Mouse (Mus musculus): ENCODE results near the gene Akip1. TPM values are rescaled to one million over a fixed set of nuclear protein-coding genes. Genes with fewer than 3 reads are reported as not detected.

Gene Akip1
- polyA plus RNA-seq, 1 experiment from 2014 or later = 30.9 TPM

DNA sequence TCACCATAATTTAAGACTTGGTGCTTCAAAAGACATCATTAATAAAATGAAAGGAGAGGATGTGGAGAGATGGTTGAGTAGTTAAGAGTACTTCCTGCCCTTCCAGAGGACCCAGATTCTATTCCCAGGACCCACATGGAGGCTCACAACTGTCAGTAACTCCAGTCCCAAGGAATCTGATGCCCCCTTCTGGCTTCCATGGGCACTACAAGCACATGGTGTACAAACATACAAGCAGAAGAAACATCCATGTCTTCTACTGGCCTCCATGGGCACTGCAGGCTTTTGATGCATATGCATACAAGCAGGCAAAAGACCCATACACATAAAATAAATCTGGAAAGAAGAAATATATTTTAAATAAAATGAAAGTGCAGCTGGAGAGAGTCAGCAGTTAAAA, 3.3 kb upstream of the Akip1 start:
- peaks cover 4% of the 10 kb centered on the region for H3K4me1 ChIP-seq (replicated peaks; ENCODE audit: control insufficient read depth, insufficient read depth, low read length)

DNA sequence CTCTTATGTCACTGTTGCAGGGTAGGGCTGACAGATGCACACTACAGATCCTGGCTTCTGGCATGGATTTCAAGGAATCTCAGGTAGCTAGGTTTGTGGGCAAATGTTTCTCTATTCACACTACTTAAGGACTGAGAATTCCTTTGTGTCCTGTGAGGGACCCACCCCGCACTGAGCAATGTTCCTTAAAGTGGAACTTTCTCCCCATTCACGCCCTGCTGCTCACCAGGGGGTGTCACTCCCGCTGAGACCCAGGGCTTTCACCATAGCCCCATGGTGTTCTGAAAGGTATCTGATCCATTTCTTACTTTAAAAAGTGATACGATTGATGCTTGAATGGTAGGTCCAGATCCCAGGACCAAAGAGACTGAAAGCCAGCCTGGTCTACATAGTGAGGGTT, 769 bp upstream of the Akip1 start:
- H3K4me2 ChIP-seq (ENCODE audit: low read length) = peak overlapping the region; percentile 76
- no peaks in the 10 kb centered on the region for H3K9me3 ChIP-seq (ENCODE audit: control insufficient read depth, low read length)
- no peaks in the 10 kb centered on the region; the same call in 1 of the 2 replicates for H3K27me3 ChIP-seq (replicated peaks; ENCODE audit: control insufficient read depth, insufficient read depth, low read length)
- 33% methylated on average over 4 of the region's 4 CpGs for WGBS
- ATAC-seq (replicated peaks; ENCODE audit: low FRiP score, low TSS enrichment, low read depth) (no peak), DNase-seq (ENCODE audit: low spot score) (no peak)
- peaks cover 8% of the 10 kb centered on the region for H3K4me1 ChIP-seq (replicated peaks; ENCODE audit: control insufficient read depth, insufficient read depth, low read length)
- H3K36me3 ChIP-seq (ENCODE audit: control insufficient read depth, insufficient read depth, low read length) = 0 out of 2 replicates have a peak, but pooled peaks cover 2% of the 10 kb centered on the region
- H3K27ac ChIP-seq (ENCODE audit: low read depth) = no peak overlapping the region
- H3K9ac ChIP-seq (ENCODE audit: low read length) = no peak overlapping the region
- H3K4me3 ChIP-seq (ENCODE audit: low read depth, low read length) = peak overlapping the region; percentile 70

More for the DNA sequence above, 3.3 kb upstream of the Akip1 start:
- no peak for DNase-seq (ENCODE audit: low spot score)
- H3K9me3 ChIP-seq (ENCODE audit: control insufficient read depth, low read length) = no peaks in the 10 kb centered on the region
- H3K4me2 ChIP-seq (ENCODE audit: low read length) = no peak overlapping the region
- no peak overlapping the region for H3K4me3 ChIP-seq (ENCODE audit: low read depth, low read length)
- H3K27ac ChIP-seq (ENCODE audit: low read depth) = no peak overlapping the region
- H3K9ac ChIP-seq (ENCODE audit: low read length) = no peak overlapping the region
- no peaks in the 10 kb centered on the region for H3K36me3 ChIP-seq (ENCODE audit: control insufficient read depth, insufficient read depth, low read length)
- ATAC-seq (replicated peaks; ENCODE audit: low FRiP score, low TSS enrichment, low read depth) = no peak
- no peaks in the 10 kb centered on the region; the same call in 1 of the 2 replicates for H3K27me3 ChIP-seq (replicated peaks; ENCODE audit: control insufficient read depth, insufficient read depth, low read length)

DNA sequence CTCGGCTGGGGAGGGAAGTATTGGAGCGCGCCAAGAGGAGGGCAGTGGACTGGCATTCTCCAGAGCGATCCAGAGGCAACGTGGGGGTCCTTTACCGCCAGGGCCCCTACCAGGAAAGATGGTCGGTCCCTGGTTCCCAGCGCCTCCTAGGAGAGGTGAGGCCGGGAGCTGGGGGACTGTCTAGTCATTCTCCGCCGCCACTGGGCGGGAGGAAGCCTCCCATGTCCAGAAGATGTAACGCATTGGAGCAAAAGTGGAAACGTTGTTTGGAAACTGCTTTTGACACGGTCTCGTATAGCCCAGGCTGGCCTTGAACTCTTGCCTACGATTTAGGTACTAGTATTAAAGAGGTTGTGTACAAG, 507 bp downstream of the Akip1 start:
- peak overlapping the region; percentile 76 for H3K4me2 ChIP-seq (ENCODE audit: low read length)
- H3K27me3 ChIP-seq (replicated peaks; ENCODE audit: control insufficient read depth, insufficient read depth, low read length) = no peaks in the 10 kb centered on the region; the same call in 1 of the 2 replicates
- H3K36me3 ChIP-seq (ENCODE audit: control insufficient read depth, insufficient read depth, low read length) = 0 out of 2 replicates have a peak, but pooled peaks cover 11% of the 10 kb centered on the region
- DNase-seq (ENCODE audit: low spot score) (no peak), ATAC-seq (replicated peaks; ENCODE audit: low FRiP score, low TSS enrichment, low read depth) (no peak)
- peaks cover 13% of the 10 kb centered on the region for H3K4me1 ChIP-seq (replicated peaks; ENCODE audit: control insufficient read depth, insufficient read depth, low read length)
- H3K4me3 ChIP-seq (ENCODE audit: low read depth, low read length) = peak overlapping the region; percentile 70
- no peaks in the 10 kb centered on the region for H3K9me3 ChIP-seq (ENCODE audit: control insufficient read depth, low read length)
- H3K27ac ChIP-seq (ENCODE audit: low read depth) = peak overlapping the region; percentile 82
- WGBS = 3% methylated on average over 17 of the region's 17 CpGs
- H3K9ac ChIP-seq (ENCODE audit: low read length) = peak overlapping the region; percentile 66

DNA sequence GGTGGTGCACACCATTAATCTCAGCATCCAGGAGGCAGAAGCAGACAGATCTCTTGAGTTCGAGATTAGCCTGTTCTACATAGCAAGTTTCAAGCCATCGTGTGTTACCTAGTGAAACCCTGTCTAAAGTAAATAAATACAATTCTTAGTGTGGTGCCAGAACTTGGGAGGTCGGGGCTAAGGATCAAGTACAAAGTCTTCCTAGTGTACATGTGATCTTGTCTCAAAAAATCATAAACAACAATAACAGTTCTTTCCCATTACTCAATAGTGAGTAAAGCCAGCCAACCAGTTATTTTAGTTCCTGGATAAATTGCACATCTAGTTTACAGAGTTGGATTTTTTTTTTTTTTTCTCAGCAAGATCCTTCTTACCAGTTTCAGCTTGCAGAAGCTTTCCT, 971 bp downstream of the Akip1 start:
- DNase-seq (ENCODE audit: low spot score) (no peak), ATAC-seq (replicated peaks; ENCODE audit: low FRiP score, low TSS enrichment, low read depth) (no peak)
- Histone ChIP-seq H3K27ac (ENCODE audit: low read depth) (peak overlapping the region; percentile 82; the same call in 1 of the 2 replicates), H3K4me1 (replicated peaks; ENCODE audit: control insufficient read depth, insufficient read depth, low read length) (peaks cover 16% of the 10 kb centered on the region), H3K4me2 (ENCODE audit: low read length) (peak overlapping the region; percentile 76), H3K36me3 (ENCODE audit: control insufficient read depth, insufficient read depth, low read length) (0 out of 2 replicates have a peak, but pooled peaks cover 11% of the 10 kb centered on the region), H3K4me3 (ENCODE audit: low read depth, low read length) (peak overlapping the region; percentile 70), H3K9me3 (ENCODE audit: control insufficient read depth, low read length) (no peaks in the 10 kb centered on the region), H3K9ac (ENCODE audit: low read length) (no peak overlapping the region; the same call in 1 of the 2 replicates), H3K27me3 (replicated peaks; ENCODE audit: control insufficient read depth, insufficient read depth, low read length) (no peaks in the 10 kb centered on the region; the same call in 1 of the 2 replicates)
- 56% methylated on average over 3 of the region's 3 CpGs for WGBS

DNA sequence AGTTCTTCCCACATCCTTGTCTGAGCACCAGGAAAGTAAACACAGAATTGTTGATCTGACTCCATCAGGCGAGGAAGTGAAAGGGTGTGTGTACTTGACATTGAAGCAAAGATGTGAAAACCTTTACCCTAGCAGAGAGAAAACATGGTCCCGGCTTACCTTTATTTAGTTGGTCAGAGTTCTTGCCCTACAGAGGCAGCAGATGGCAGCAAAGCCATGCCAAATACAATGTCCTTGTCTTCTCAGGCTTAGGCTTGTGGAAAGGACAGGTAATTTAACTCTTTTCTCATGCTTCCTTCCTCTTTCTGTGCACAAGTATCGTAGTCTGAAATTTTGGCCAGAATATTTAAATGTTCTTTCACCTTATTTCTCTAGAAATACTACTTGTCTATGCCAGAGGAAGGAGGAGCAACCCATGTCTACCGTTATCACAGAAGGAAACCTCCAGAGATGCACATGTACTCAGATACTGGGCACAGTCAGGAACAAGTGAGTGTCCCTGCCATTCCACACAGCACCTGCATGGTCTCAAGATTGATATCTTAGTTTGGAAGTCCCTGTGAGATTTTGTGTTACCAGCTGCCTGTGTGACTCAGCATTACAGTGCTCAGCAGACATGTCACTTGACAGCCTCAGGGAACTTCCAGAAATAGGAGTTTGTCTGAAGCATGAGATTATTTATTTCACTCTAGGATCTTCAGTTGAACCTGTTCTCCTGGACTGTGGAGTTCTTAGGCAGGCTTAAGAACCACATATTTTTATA, 3.7 kb downstream of the Akip1 start:
- Histone ChIP-seq H3K27me3 (replicated peaks; ENCODE audit: control insufficient read depth, insufficient read depth, low read length) (no peaks in the 10 kb centered on the region; the same call in 1 of the 2 replicates), H3K9ac (ENCODE audit: low read length) (no peak overlapping the region), H3K4me3 (ENCODE audit: low read depth, low read length) (no peak overlapping the region), H3K36me3 (ENCODE audit: control insufficient read depth, insufficient read depth, low read length) (peaks cover 20% of the 10 kb centered on the region), H3K4me1 (replicated peaks; ENCODE audit: control insufficient read depth, insufficient read depth, low read length) (peaks cover 18% of the 10 kb centered on the region), H3K27ac (ENCODE audit: low read depth) (no peak overlapping the region), H3K4me2 (ENCODE audit: low read length) (no peak overlapping the region), H3K9me3 (ENCODE audit: control insufficient read depth, low read length) (no peaks in the 10 kb centered on the region)
- no peak for ATAC-seq (replicated peaks; ENCODE audit: low FRiP score, low TSS enrichment, low read depth)
- DNase-seq (ENCODE audit: low spot score) = peak; percentile 65
- WGBS = 34% methylated on average over 4 of the region's 4 CpGs

DNA sequence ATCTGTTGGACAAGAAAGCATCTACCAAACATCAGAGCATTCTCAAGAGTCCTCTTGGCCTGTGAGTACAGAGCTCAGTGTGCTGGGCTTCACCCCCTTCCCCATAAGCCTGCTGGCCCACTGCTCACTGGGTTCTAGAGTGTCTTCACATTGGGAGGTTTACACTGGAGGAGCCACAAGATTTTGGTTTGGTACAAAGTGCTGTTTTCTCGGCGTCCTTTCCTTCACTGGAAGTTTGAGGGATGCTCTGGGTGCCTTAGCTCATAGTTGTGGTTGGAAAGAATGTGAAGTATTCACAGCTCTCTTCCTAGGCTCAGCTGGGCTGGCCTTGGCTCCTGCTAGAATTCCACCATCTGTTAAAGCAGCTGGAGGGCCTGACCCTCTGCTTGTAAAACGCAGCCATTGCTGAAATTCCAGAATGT, 5.5 kb downstream of the Akip1 start:
- DNase-seq (ENCODE audit: low spot score) = no peak
- 16% methylated on average over 3 of the region's 3 CpGs for WGBS
- H3K9ac ChIP-seq (ENCODE audit: low read length) = no peak overlapping the region
- H3K36me3 ChIP-seq (ENCODE audit: control insufficient read depth, insufficient read depth, low read length) = peaks cover 28% of the 10 kb centered on the region
- H3K27ac ChIP-seq (ENCODE audit: low read depth) = peak overlapping the region; percentile 64; the same call in 1 of the 2 replicates
- no peak for ATAC-seq (replicated peaks; ENCODE audit: low FRiP score, low TSS enrichment, low read depth)
- no peaks in the 10 kb centered on the region for H3K9me3 ChIP-seq (ENCODE audit: control insufficient read depth, low read length)
- no peak overlapping the region for H3K4me2 ChIP-seq (ENCODE audit: low read length)
- H3K4me1 ChIP-seq (replicated peaks; ENCODE audit: control insufficient read depth, insufficient read depth, low read length) = peaks cover 18% of the 10 kb centered on the region
- H3K27me3 ChIP-seq (replicated peaks; ENCODE audit: control insufficient read depth, insufficient read depth, low read length) = no peaks in the 10 kb centered on the region
- H3K4me3 ChIP-seq (ENCODE audit: low read depth, low read length) = no peak overlapping the region

DNA sequence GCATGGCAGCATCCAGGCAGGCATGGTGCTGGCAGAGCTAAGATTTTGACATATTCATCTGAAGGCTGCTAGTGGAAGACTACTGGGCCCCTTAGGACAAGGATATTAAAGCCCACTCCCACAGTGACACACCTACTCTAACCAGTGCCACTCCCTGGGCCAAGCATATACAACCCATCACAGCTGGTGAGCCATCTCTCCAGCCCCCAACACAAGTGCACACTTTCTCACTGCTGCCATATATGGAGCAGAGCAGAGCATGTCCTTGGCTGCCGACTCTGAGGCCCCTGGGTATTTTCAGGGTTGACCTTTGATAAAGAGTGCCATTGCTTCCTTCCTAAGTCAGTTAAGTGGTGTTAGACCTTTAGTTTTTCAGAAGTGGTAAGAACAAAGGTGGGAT, 6.6 kb downstream of the Akip1 start:
- DNase-seq (ENCODE audit: low spot score) (no peak), ATAC-seq (replicated peaks; ENCODE audit: low FRiP score, low TSS enrichment, low read depth) (no peak)
- H3K9me3 ChIP-seq (ENCODE audit: control insufficient read depth, low read length) = no peaks in the 10 kb centered on the region
- H3K9ac ChIP-seq (ENCODE audit: low read length) = no peak overlapping the region
- H3K4me2 ChIP-seq (ENCODE audit: low read length) = no peak overlapping the region
- H3K4me3 ChIP-seq (ENCODE audit: low read depth, low read length) = no peak overlapping the region
- H3K27me3 ChIP-seq (replicated peaks; ENCODE audit: control insufficient read depth, insufficient read depth, low read length) = no peaks in the 10 kb centered on the region
- peaks cover 14% of the 10 kb centered on the region for H3K4me1 ChIP-seq (replicated peaks; ENCODE audit: control insufficient read depth, insufficient read depth, low read length)
- WGBS = 56% methylated on average over 1 of the region's 1 CpGs
- H3K27ac ChIP-seq (ENCODE audit: low read depth) = no peak overlapping the region
- H3K36me3 ChIP-seq (ENCODE audit: control insufficient read depth, insufficient read depth, low read length) = peaks cover 28% of the 10 kb centered on the region

DNA sequence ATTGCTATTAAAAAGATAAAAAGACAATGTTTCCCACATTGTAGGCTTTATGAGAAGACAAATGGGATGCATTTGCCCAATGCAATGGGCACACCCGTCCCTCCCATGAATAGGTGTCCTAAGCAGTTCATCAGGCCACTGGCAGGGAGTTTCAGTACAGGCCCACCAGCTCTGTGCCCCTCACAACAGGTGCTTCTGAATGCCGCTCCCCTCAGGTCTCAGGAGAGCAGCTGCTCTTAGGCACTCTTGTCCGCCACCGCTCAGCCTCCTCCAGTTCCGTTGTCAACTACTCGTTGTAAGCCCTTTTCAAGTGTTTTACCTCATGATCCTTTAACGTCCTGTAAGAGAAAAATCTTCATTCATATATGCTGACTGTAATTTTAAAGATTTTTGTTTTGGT, 8.7 kb downstream of the Akip1 start:
- peaks cover 11% of the 10 kb centered on the region for H3K4me1 ChIP-seq (replicated peaks; ENCODE audit: control insufficient read depth, insufficient read depth, low read length)
- ATAC-seq (replicated peaks; ENCODE audit: low FRiP score, low TSS enrichment, low read depth) = no peak
- H3K4me3 ChIP-seq (ENCODE audit: low read depth, low read length) = no peak overlapping the region
- H3K27me3 ChIP-seq (replicated peaks; ENCODE audit: control insufficient read depth, insufficient read depth, low read length) = no peaks in the 10 kb centered on the region
- H3K36me3 ChIP-seq (ENCODE audit: control insufficient read depth, insufficient read depth, low read length) = peaks cover 28% of the 10 kb centered on the region
- 89% methylated on average over 7 of the region's 7 CpGs for WGBS
- H3K9ac ChIP-seq (ENCODE audit: low read length) = no peak overlapping the region
- no peak overlapping the region for H3K27ac ChIP-seq (ENCODE audit: low read depth)
- no peak overlapping the region for H3K4me2 ChIP-seq (ENCODE audit: low read length)
- DNase-seq (ENCODE audit: low spot score) = no peak
- H3K9me3 ChIP-seq (ENCODE audit: control insufficient read depth, low read length) = no peaks in the 10 kb centered on the region
